Mouse (Mus musculus) ZHBTc4 (cell line): ENCODE measurements around the gene Spred3.

Experiments
- DNase-seq: peaks from one replicate; pipeline ENCODE4 v3.0.0-alpha.2; 2011; ENCODE audit warnings: low read depth, low spot score

The Spred3 gene

DNA sequence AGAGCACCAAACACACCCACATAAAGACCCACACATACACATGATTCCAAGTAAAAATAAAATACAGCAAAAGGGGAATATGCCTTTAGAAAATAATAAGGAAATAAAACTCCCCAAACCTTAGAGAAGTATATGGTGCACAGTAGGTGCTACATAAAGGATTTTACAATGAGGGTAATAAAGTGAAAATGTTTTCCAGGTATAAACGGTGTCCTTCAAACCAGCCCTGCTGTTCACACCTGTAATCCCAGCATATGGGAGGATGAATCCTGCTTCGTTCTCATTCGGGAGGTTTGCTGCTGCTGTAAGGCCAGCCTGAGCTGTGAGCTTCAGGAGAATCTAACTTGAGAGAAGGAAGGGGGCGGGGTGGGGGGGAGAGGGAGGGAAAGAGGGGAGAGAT is 36.0 kb downstream of the Spred3 start:
- no peak for DNase-seq

- peak; percentile 57 for DNase-seq
Observed at GRCm38 (mm10) chr7:29128725-29129124, 41.5 kb downstream of the Spred3 start.

DNA sequence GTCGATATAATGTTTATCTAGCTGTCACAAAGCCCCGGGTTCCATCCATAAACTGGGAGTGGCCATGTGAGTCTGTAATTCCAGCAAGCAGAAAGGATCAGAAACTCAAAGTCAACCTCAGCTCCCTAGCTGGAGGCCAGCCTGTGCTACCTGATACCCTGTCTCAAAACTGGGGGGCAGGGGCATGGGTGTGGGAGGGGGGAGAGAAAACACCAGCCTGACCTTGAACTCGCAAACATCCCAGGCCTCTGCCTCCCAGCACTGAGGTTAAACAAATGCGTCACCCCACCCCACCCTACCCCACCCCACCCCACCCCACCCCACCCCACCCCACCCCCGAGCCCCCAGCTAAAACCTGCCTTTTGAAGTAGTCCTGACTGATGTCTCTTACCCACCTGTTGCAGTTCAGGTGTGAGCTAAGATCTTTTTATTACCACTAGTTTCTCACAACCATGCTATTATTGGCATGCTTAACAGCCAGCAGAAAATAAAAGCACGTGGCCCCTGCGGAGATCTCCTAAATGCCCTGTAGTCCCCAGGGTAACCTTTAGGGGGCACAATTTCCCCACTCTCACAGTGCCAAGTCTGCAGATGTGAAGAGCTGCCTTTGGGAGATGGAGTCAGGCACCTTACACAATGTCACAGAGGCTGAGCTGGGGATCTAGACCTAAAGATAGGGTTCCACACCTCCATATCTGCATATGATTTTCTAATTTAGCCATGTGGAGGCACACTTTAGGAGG is 43.9 kb downstream of the Spred3 start:
- peak; percentile 86 for DNase-seq

- DNase-seq = peak; percentile 95
Observed at GRCm38 (mm10) chr7:29124970-29125369, 45.2 kb downstream of the Spred3 start, which contains the start of gene Ryr1. Ryr1 (minus strand) TSS chr7:29125179.

- no peak for DNase-seq
Observed at GRCm38 (mm10) chr7:29123531-29124358, 46.5 kb downstream of the Spred3 start.

DNA sequence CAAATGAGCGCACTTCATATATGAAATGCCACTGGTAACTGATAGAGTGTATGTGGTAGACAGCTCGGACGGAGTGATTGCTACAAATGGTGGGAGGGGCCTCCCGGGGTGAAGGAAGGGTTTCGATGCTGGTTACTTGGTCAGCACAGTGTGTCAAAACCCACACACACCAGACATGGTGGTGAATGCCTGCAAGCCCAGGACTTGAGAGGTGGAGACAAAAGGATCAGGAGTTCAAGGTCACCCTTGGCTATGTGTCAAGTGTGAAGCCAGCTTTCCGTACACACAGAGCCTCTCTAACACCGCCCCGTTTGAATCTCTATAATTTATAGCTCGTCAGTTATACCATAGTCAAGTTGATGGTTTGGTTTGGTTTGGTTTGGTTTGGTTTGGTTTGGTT is 47.4 kb downstream of the Spred3 start:
- peak; percentile 44 for DNase-seq

DNA sequence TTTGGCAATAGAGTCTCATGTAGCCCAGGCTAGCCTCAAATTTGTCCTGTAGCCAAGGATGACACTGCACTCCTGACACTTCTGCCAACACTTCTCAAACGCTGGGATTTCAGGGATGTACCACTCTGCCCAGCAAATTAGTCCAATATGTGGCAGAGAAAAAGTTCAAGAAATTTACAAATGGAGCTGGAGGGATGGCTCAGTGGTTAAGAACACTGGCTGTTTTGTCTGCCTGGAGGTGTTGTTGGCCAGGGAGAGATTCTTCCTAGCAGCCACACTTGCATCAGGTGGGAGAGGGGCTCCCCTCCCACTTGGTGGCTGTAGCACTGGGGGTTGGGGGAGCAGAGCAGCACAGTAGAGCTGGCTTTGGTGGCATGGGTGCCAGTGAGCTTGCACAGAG is 50.7 kb downstream of the Spred3 start:
- no peak for DNase-seq

DNA sequence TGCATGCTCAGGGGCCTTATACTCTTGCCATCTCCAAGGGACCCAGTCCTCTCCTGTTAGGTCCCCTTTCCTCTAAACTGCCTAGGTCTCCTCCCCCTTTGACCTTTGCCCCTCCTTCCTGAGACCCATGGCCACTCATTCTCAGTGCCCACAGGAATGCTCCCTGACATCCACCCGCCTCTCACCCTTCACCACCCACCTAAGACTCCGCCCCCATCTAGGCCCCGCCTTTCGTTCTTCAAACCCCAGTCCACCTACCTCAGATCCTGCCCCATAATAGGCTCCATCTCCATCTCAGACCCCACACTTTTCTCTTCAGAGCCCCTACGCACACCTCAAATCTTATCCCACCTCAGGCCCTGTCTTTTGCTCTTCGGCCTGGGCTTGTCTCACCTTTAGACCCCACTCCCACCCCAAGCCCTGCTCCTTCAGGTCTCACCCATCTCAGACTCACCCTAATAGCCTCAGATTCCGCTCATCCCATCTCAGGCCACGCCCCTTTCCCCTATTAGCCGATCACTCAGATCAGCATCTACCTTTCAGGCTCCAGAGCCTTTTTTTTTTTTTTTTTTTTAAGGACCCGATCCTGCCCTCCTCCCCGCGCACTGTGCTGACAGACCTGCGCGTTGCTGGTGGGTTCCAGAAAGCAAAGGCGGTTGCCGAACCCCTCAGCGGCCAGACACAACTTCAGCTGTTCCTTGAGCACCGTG is 51.9 kb downstream of the Spred3 start:
- peak; percentile 78 for DNase-seq

DNA sequence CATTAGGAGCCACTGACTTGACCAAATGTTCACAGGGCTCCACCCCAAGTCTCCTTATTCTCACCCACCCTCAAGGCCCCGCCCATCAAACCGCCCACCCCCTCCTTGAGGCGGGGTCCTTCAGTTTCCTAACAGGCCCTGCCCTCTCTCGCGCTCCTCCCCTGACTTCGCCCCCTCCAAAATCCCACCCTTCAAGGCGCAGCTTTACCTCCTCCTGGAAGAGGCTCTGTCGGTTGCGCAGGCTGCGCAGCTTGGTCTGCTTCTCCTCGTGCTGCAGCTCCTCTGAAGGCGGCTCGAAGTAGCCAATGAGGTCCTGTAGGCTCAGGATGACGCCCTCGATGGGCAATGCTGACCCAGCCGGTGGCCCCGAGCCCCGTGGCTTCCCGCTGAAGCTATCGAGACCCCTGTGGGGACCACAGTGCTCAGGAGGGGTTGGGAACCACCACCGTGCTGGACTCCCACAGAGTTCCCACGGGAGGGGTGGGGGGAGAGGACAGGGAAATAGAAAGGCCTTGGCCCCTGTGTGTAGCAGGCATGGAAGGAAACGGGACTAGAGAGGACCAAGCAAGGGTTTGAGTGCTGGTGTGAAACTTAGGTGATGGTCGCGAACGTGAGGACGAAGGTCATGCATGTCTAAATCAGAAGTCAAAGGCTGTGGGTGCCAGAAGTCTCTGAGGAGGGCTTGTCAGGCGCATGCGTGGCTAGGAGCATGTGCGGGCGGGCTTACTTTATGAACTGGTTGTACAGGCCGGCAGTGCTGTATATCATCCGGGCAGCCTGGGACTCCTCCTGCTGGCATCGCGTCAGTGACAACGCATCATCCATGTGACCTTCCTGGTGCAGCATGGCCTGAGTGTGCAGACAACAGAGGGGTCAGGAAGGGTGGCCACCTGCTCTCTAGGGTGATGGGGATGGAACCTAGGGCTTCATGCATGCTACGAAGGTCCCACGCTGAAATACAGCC is 60.9 kb downstream of the Spred3 start:
- peak; percentile 92 for DNase-seq
